Mouse (Mus musculus) small intestine, adult 2 months (tissue): ENCODE data around the gene Espnl. TPM values are rescaled to one million over a fixed set of nuclear protein-coding genes. Genes with fewer than 3 reads are reported as not detected.
A peak's percentile ranks its signal among the peaks of the same experiment; 100 is the strongest.

Experiments used
- H3K27ac ChIP-seq: fragments of 200-500 bp; 2 replicates; pipeline ENCODE4 v1.5.1; 2012; ENCODE audit warnings: low read depth, low read length, control low read depth, inconsistent platforms; ENCODE audit not compliant: insufficient read depth
- H3K27me3 ChIP-seq: fragments of 200-500 bp; 2 replicates; pipeline ENCODE4 v1.6.1; 2012; ENCODE audit warnings: mild to moderate bottlenecking, moderate library complexity, low read length, inconsistent platforms; ENCODE audit not compliant: control insufficient read depth, insufficient read depth
- H3K36me3 ChIP-seq: fragments of 200-500 bp; 2 replicates; pipeline ENCODE4 v1.6.1; 2012; ENCODE audit warnings: mild to moderate bottlenecking, low read length, control low read depth, inconsistent platforms; ENCODE audit not compliant: control insufficient read depth, insufficient read depth
- H3K4me1 ChIP-seq: fragments of 200-500 bp; 2 replicates; pipeline ENCODE4 v1.6.1; 2012; ENCODE audit warnings: low read length, inconsistent platforms, mixed read lengths; ENCODE audit not compliant: control insufficient read depth, insufficient read depth, insufficient read length
- H3K4me3 ChIP-seq: fragments of 200-500 bp; 2 replicates; pipeline ENCODE4 v1.5.1; 2012; ENCODE audit warnings: low read depth, mild to moderate bottlenecking, control low read depth, inconsistent platforms, low read length, moderate library complexity
- CTCF ChIP-seq: fragments of 200-500 bp; IDR thresholded peaks from 2 replicates; pipeline ENCODE4 v1.5.1; 2012; ENCODE audit warnings: low read depth, mild to moderate bottlenecking, control low read depth, inconsistent platforms, low read length, moderate library complexity, mixed read lengths; ENCODE audit not compliant: insufficient replicate concordance, insufficient read length; ENCODE audit errors: extremely low read depth
- POLR2A ChIP-seq: fragments of 200-500 bp; IDR thresholded peaks from 2 replicates; pipeline ENCODE4 v1.6.1; 2012; ENCODE audit warnings: low read depth, mild to moderate bottlenecking, control low read depth, inconsistent platforms, low read length, moderate library complexity
- WGBS: fragments of 180-500 bp; shearing (Covaris S2); methylation state at CpG from one replicate; pipeline ENCODE4 v1.1.7; 2018; 5-methylcytosine and 5-hydroxymethylcytosine counted together
- polyA plus RNA-seq: library from polyadenylated mRNA; depleted of rRNA; stranded (reverse); fragments of >200 nt; gene quantifications from 2 replicates; pipeline ENCODE4 v1.2.3, GENCODE M21; 2012

Espnl gene
- polyA plus RNA-seq, 1 experiment = 0.10 TPM

DNA sequence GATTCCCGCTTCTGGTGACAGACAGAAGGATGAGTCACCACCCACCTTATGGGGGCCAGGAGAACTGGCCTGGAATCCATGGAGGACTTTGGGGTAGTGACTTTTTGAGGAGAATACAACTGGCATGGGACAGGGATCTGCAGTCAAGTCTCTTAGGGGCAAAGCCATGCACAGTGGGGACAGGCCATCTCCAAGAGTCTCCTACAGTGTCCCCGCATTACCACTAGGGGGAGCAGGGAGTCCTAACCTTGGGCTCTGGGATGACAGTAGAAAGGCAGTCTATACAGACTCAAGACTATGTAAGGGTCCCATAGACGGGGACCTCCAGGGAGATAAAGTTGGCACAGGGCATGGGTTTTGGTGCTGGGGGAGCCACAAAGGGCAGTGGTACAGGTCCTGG is 25.0 kb downstream of the Espnl start:
- Histone ChIP-seq H3K4me3 (no peak overlapping the region), H3K4me1 (peaks cover 2% of the 10 kb centered on the region; the same call in 1 of the 2 replicates), H3K27me3 (peaks cover 15% of the 10 kb centered on the region), H3K36me3 (no peaks in the 10 kb centered on the region), H3K27ac (no peak overlapping the region)
- 30% methylated on average over 3 of the region's 3 CpGs for WGBS
- TF ChIP-seq CTCF = peak; percentile 84; the same call in 1 of the 2 replicates
- no peak for TF ChIP-seq POLR2A

DNA sequence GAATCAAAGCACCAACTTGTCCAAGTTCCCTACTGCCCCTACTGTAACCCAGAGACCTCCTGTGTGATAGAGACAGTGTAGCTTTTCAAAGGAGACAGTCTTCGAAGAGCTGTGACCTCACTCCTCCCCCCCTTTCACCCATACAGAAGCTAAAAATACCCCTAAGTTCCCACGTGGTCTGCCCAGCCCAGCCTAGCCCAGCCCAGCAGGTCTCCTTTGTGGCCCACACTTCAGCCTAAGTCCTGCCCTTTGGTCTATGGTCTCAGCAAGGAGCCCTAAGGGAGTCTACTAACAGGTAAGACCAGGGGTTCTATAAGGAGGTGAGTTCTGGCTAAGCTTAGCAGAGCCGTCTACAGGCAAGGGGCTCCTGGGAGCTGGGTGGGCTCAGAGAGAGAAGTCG is 29.0 kb downstream of the Espnl start, which contains the start of gene Klhl30:
Gene Klhl30 (plus strand): TSS at position 176 of the 400 bp plus-strand sequence.
- Histone ChIP-seq H3K27me3 (no peaks in the 10 kb centered on the region), H3K4me3 (no peak within 1 kb of the TSS), H3K27ac (no peak within 1 kb of the TSS), H3K4me1 (no peaks in the 10 kb centered on the region), H3K36me3 (no peaks in the 10 kb centered on the region)
- 68% methylated on average over 4 of the region's 4 CpGs for WGBS
- TF ChIP-seq POLR2A = no peak
- no peak for TF ChIP-seq CTCF

DNA sequence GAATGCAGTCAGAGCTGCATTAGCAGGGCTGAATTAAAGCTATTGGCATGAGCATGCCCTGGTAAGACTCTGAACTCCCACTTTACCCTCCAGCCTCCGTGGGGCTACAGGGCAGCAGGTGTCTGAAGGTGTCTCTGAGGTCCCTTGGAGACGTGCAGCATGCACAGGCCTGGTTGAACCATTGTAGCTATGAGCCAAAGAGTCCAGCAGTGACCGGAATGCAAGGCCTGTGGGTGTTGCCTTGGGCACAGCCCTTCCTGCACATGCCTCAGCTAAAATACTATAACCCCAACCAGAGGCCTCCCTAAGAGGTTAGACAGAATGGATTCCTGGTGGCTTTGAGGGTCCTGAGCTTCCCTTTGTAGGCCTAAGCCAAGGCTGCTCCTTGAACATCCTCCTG is 29.4 kb downstream of the Espnl start:
- TF ChIP-seq CTCF = no peak
- TF ChIP-seq POLR2A = no peak
- no peaks in the 10 kb centered on the region for H3K27me3 ChIP-seq
- WGBS = 70% methylated on average over 3 of the region's 3 CpGs
- H3K36me3 ChIP-seq = no peaks in the 10 kb centered on the region
- H3K4me3 ChIP-seq = no peak overlapping the region
- no peak overlapping the region for H3K27ac ChIP-seq
- H3K4me1 ChIP-seq = no peaks in the 10 kb centered on the region

DNA sequence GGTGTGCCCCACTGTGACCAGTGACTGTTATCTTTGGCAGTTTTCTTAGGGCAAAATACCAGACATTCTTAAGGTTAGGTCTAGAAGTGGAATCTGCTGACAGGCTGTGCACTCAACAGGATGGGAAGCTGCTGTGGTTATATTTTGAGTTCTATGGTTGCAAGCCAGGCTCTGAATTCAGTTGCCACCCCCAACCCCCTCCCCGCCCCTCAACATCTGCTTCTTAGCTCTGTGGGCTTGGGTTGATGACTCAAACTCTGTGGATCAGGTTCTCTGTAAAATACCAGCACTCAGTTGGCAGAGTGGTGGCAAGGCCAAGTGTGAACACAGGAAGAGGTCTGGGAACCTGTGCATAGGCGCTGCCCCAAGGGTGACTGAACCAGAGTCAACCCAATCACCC is 30.4 kb downstream of the Espnl start:
- no peaks in the 10 kb centered on the region for H3K4me1 ChIP-seq

DNA sequence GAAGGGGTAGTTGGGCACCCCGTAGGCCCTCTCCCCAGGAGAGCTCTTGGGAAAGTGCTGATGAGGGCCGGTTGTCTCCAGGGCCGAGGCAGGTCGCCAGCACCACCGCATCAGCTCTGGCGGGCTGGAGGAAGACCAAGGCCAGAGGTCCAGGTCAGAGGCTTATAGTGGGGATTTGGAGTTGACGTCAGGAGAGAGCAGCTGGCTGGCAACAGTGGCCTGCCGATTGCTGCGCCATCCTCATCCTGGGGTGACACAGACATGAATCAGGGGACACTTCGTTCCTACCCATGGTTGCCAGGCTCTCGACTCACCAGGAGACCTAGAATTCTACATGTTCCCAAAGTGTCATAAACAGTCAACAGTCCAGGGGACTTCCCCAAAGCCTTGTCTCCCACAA is 34.2 kb downstream of the Espnl start:
- no peaks in the 10 kb centered on the region for H3K27me3 ChIP-seq
- no peaks in the 10 kb centered on the region for H3K36me3 ChIP-seq
- no peak overlapping the region for H3K4me3 ChIP-seq
- no peaks in the 10 kb centered on the region for H3K4me1 ChIP-seq
- no peak overlapping the region for H3K27ac ChIP-seq
- TF ChIP-seq POLR2A = no peak
- no peak for TF ChIP-seq CTCF
- 80% methylated on average over 11 of the region's 11 CpGs for WGBS

More for the DNA sequence above, 30.4 kb downstream of the Espnl start:
- 93% methylated on average over 2 of the region's 2 CpGs for WGBS
- Histone ChIP-seq H3K4me3 (no peak overlapping the region), H3K27ac (no peak overlapping the region), H3K36me3 (no peaks in the 10 kb centered on the region), H3K27me3 (no peaks in the 10 kb centered on the region)
- TF ChIP-seq CTCF = no peak
- no peak for TF ChIP-seq POLR2A

DNA sequence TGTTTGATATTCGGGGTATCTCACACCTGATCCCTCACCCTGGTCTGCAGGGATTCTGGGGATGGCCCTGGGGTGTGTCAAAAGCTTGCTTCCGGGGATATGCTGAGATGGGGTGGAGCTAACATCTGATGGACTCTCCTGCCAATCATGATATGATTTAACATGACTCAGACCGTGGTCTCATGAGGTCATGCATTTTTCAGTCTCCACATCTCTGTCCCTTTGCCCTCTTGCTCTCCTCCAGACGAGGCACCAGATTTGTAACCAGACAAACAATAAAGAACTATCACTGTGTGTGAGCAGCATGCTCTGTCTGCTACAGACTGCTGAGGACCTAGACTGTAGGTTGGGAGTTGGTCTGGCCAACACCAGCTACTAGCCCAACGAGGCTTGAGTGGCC is 40.2 kb downstream of the Espnl start:
- Histone ChIP-seq H3K27ac (no peak overlapping the region), H3K4me1 (peaks cover 7% of the 10 kb centered on the region), H3K36me3 (no peaks in the 10 kb centered on the region), H3K4me3 (no peak overlapping the region), H3K27me3 (no peaks in the 10 kb centered on the region)
- WGBS = 52% methylated on average over 5 of the region's 5 CpGs
- TF ChIP-seq POLR2A = no peak
- TF ChIP-seq CTCF = no peak

DNA sequence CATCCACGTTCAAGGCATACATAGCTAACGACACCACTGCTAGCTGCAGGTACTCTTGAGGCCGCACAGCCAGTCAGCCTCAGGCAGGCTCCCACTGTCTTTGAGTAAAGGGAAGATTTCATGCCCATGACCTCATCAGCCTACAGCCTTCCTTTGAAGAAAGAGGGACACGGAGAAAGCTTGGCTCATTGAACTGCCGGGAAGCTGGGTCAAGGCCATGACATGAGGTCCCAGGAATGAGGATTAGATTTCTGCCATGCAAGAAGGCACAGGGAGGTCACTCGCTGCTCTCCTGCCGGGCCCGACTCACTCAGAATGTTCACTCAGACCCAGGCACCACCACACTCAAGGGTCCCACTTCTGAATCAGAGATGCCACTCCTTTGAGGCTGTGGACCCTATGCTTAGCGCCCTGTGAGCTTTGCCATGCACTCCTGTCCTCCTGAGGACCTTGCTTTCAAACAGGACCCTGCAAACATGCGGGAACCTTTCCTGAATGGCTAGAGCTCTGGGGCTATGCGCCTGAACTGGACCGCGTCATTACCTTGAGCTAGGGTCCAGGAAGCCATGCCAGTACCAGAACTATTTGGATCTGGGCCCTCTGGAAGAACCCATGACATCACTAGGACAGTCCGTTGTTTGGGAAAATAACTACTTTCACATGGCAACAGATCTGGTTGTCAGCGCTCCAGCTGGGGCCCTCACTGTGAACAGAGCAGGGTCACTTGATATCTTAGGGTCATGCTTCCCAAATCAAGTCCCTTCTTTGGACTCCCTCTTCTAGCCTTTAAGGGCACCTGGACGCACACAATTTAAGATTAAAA is 43.2 kb downstream of the Espnl start:
- Histone ChIP-seq H3K27me3 (no peaks in the 10 kb centered on the region), H3K4me3 (no peak overlapping the region), H3K36me3 (no peaks in the 10 kb centered on the region), H3K4me1 (peaks cover 24% of the 10 kb centered on the region), H3K27ac (no peak overlapping the region)
- no peak for TF ChIP-seq CTCF
- 92% methylated on average over 16 of the region's 16 CpGs for WGBS
